Comparison of ENCODE assay signal across 8 mouse cellular contexts in the genomic region with DNA sequence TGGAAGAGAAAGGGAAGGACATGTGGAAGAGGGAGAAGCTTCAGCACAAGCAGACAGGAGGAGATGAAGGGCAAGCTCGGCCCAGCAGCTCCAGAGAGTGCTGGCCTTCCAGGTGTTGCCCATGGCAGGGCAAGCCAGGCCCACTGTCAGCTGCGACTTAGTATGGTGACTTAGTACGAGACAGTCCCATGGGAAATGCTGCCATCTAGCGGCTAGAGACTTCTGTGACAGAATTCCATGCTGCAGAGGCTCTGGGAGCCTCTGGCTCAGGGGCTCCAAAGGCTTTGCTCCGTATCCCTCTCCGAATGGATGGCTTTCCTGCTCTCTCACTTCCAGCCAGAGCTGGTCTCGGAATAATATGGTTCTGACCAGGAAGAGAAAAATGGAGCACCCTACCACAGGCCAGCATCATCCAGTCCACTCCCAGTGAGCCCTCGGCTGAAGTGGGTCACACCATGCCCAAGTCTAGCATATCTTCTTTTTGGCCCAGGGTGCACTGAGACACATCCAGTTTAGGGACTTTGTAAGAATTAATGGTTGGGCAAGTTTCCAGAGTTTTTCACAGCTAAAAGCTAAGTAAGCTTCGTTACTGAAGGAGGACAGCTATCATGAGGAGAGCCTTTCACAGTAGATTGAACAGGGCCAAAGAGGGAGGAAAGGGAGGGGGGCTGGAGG. TPM values are rescaled to one million over a fixed set of nuclear protein-coding genes. Genes with fewer than 3 reads are reported as not detected.
DNase-seq lines count a peak whose midpoint lies in the region; ATAC-seq lines count a peak whose summit lies in the region.

No protein-coding gene starts in this region.

- H3K36me3 ChIP-seq in hindbrain, embryonic 15.5 days: peaks cover 46% of the 10 kb centered on the region

- no peak overlapping the region for H3K9ac ChIP-seq in hindbrain, embryonic 15.5 days

- WGBS in hindbrain, embryonic 15.5 days: 28% methylated on average over 9 of the region's 9 CpGs

- H3K4me2 ChIP-seq in hindbrain, embryonic 15.5 days: no peak overlapping the region

- H3K4me1 ChIP-seq in hindbrain, embryonic 15.5 days (replicated peaks): no peaks in the 10 kb centered on the region

- H3K9me3 ChIP-seq in hindbrain, embryonic 15.5 days: no peaks in the 10 kb centered on the region

- peak; percentile 86 for DNase-seq in NIH3T3 (ENCODE audit: low read depth)
- DNase-seq in cerebellum, adult 9-11 months: peak; percentile 68
- DNase-seq in frontal cortex, postnatal 10 days (ENCODE audit: low spot score in 2 of 2): peak; percentile 48 to 78
- peak; percentile 71 to 93 for DNase-seq in layer of hippocampus, postnatal 25 days (ENCODE audit: extremely low spot score in 1 of 2, low spot score in 1 of 2)
- peak; percentile 92 for DNase-seq in lung, postnatal 36 days
- DNase-seq in right cerebral cortex, adult 2 months (ENCODE audit: low spot score in 2 of 2): peak; percentile 91
- DNase-seq in urinary bladder, postnatal 10 days (ENCODE audit: low spot score): peak; percentile 41

- H3K27ac ChIP-seq in hindbrain, embryonic 15.5 days (replicated peaks): no peak overlapping the region

- H3K27me3 ChIP-seq in hindbrain, embryonic 15.5 days: no peaks in the 10 kb centered on the region

- ATAC-seq in hindbrain, embryonic 15.5 days (ENCODE audit: low FRiP score, low read depth): peak; percentile 81

- H3K4me3 ChIP-seq in hindbrain, embryonic 15.5 days: no peak overlapping the region

RNA-seq across cellular contexts. Expression of a gene that starts 32.6 kb away (rescaled TPM):
- polyA plus RNA-seq in hindbrain, embryonic 15.5 days (2015; fragmentation: Nextera tagmentation; extraction: Ambion mirVana): 36.8 and 43.6 TPM in 2 replicates
- total RNA-seq in layer of hippocampus, postnatal 25 days (2021): 10 to 100 TPM; 78.5 to 83.7 TPM

RNA-seq across cellular contexts. Expression of a gene that starts 58.5 kb away (rescaled TPM):
- polyA plus RNA-seq in hindbrain, embryonic 15.5 days (2015; fragmentation: Nextera tagmentation; extraction: Ambion mirVana): 0.08 and 0.21 TPM in 2 replicates
- total RNA-seq in layer of hippocampus, postnatal 25 days (2021): 1 to 10 TPM in 1 of 2 experiments, under 1 TPM in 1; 0.94 to 1.4 TPM

Comparison
In these comparisons a context has a peak if more than half of its experiments do, and no peak if none do; other contexts are left out.
1. DNase-seq: peak in every context shown above with its lines; median percentile 92 in lung, postnatal 36 days; 91 in right cerebral cortex, adult 2 months; 86 in NIH3T3; 82 in layer of hippocampus, postnatal 25 days; 68 in cerebellum, adult 9-11 months; 63 in frontal cortex, postnatal 10 days; 41 in urinary bladder, postnatal 10 days.